Mouse (Mus musculus) ovary, postnatal 10 days (tissue): ENCODE measurements around the gene Anxa4.

Source experiments
- DNase-seq: peaks from one replicate; pipeline ENCODE4 v3.0.0; 2022; ENCODE audit warnings: low spot score

Gene Anxa4

DNA sequence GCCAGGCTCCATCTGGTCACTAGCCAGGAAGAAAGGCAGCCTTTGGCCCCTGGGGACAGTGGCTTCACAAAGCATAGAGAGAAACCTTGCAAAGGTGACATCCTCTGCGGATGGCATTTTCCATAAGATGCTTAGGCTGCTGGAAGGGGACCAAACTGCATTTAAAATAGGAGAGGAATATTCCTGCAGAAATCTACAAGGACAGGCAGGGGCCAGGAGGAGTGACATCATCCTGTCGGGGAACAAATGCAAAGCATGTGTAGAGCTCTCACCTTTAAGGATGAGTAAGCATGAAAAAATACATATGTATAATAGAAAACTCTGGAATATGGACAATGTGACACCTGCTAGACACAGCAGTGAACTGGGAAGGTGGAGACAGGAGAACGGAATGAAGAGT is 7.1 kb upstream of the Anxa4 start:
- DNase-seq: no peak

- DNase-seq: no peak
These were observed 4.1 kb upstream of the Anxa4 start for GRCm38 (mm10) chr6:86797455-86797854.

GRCm38 (mm10) chr6:86793957-86794356 is 573 bp upstream of the Anxa4 start:
- no peak for DNase-seq

DNA sequence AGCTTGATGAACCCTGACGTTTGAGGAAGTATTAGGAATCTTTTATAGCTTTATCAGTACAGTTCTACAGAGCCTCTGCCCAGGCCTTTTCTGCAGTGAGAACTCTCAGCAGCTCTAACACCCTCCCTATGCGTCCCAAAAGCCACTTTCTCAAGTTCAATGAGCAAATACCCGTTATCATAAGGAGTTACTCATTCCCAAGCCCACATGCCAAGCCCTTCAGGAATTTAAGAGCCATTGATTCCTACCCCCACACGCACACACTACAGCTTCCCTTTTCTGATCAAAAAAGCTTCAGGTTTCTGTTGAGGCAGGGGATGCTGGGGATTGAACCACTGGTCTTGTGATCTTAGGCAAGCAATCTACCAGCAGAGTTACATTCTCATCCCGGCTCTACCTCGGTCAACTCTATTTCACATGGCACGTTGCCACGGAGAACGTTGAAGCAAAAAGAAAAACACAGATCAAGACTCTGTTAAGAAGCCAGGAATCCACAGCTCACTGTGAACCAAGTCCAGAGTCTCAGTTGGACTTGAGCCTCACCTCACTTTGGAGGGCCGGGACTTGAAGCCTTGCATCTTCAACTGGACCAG is 2.9 kb downstream of the Anxa4 start:
- no peak for DNase-seq

- no peak for DNase-seq
These were observed 5.1 kb downstream of the Anxa4 start for GRCm38 (mm10) chr6:86788242-86788641.

- no peak for DNase-seq
These were observed 6.8 kb downstream of the Anxa4 start for GRCm38 (mm10) chr6:86786545-86786944.

- DNase-seq: no peak
These were observed 8.6 kb downstream of the Anxa4 start for GRCm38 (mm10) chr6:86784739-86785138.

DNA sequence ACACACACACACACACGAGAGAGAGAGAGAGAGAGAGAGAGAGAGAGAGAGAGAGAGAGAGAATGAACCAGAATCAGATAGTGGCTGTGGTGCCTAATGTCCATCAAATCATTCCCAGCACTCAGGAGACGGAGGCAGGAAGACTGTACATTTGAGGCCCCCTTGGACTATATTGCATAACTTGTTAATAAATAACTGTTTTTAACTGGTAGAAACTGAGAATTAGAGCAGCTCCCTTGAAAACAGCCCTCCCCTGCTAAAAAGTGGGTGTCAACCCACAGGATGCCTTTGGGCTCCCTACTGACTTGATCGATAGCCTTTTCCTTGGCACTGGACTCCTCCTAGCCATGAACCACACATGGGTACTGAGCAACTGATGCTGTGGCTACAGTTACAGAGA is 11.0 kb downstream of the Anxa4 start:
- no peak for DNase-seq

DNA sequence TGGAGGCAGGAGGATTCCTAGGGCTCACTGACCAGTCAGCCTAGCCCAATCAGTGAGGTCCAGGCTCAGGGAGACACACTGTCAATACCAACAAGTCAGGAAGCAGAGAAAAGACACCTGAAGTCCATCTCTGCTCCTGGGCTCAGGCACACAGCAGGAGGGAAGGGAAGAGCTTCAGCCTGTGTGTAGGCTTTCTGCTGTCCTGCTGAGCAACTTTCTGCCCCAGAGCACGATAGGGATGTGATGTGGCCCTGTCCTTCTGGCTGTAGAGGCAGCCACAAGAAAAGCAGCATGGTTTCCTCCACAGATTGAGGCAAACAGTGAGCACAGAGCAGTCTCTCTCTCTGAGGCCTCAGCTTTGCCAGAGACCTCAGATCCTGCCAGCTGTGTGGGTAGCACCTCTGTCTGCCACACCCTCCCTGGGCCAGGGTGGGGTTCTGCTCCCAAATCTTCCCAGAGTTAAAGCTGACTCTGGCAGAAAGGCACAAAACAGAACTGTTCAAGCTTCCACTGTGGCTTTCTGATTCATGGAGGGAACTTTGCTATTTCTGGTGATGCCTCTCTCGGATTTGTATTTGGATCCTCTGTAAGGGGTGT is 11.9 kb downstream of the Anxa4 start:
- DNase-seq: no peak

DNA sequence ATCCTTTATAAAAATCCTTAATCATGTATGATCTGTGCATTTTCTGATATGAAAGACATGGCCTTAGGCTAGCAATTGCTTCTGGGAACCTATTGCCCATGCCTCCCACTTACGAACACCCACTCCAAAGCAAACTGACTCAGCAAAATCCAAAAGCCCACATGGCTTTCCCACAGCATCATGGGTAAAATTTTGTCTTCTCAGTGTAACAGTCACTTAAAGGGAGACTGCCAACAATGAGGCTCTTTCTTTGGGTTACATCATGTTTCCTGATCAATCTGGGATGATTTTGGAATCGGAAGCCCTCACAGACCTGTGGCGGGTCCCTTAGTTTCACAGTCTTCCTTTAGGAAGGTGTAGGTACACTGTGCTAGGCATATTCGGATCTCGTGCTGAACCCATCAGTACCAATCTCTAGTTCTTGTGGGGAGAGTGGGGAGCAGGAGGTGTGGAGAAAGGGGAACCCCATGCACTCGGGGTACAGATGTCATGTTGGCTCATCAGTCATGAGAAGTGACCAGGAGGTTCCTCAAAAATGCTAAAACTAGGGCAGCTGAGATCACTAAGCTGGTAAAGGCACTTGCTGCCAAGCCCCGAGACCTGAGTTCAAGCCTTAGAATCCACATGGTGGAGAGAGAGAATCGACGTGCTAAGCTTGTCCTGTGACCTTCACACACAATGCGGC is 14.3 kb downstream of the Anxa4 start:
- no peak for DNase-seq

- DNase-seq: no peak
These were observed 16.2 kb downstream of the Anxa4 start for GRCm38 (mm10) chr6:86777181-86777580.

DNA sequence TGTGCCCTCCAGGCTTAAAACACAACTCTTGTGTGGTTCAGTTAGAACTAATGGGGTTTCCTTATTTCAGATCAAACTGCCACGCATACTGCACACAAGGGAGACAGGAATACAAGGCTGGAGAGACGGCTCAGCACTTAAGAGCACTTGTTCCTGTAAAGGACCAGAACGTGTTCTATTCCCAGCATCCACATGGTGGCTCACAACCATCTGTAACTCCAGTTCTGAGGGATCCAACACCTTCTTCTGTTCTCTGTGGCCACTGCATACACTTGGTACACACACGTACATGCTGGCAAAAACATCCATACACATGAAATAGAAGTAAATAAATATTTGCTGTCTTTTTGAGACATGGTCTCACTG is 16.7 kb downstream of the Anxa4 start:
- no peak for DNase-seq

GRCm38 (mm10) chr6:86776001-86776705 is 17.2 kb downstream of the Anxa4 start:
- DNase-seq: no peak

GRCm38 (mm10) chr6:86774937-86775336 is 18.4 kb downstream of the Anxa4 start:
- no peak for DNase-seq

- DNase-seq: no peak
These were observed 19.6 kb downstream of the Anxa4 start for GRCm38 (mm10) chr6:86773830-86774229.

GRCm38 (mm10) chr6:86772631-86773030 is 20.8 kb downstream of the Anxa4 start:
- DNase-seq: no peak

- no peak for DNase-seq
These were observed 24.4 kb downstream of the Anxa4 start for GRCm38 (mm10) chr6:86768938-86769337.

DNA sequence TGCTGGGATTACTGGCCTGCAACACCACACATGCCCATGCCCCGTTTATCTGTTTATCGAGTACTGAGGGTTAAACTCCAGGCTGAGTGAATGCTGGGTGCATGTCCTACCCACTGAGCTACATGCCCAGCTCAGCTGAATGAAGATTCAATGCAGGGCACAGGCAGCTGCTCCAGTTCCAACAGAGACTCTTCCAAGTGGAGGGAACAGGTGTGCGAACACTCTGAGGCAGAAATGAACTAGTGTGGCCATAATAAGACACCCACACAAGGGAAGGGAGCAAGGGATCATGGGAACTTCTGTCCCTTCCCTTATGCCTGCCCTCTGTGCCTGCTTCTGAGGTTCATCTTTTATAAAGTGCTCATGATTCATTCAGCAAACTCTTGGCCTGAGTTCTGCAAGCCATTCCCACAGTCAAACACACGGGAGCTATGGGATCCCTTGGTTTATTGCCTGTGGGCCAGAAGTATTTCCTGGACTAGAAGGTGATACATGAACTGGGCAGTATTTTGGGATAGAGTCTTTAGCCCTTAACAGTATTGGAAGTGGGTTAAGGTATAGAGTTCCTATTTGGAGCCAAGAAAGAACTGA is 25.1 kb downstream of the Anxa4 start:
- no peak for DNase-seq

DNA sequence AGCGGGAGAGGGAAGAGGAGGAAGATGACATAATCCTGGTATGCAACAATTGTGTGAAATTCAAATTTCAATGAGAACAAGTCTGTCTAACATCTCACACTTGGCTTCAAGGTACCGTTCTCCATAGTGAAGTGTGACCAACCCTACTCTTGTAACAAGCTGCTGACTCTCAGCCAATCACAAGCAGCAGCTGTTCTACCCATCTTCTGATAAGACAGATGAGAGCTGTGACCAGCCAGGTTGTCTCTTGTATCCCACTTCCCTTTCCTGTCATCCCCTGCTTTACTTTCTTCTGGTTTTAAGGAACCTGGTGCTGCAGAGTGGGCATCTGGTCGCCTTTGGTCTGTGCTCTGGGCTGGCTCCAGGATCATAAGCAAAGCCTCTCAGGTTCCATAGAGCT is 25.9 kb downstream of the Anxa4 start:
- no peak for DNase-seq

- no peak for DNase-seq
These were observed 27.7 kb downstream of the Anxa4 start for GRCm38 (mm10) chr6:86765637-86766059.

GRCm38 (mm10) chr6:86754105-86754863 is 39.1 kb downstream of the Anxa4 start:
- DNase-seq: no peak
